Mouse (Mus musculus) layer of hippocampus, adult 9-11 months (tissue): ENCODE data around the gene Sema6d.

Source experiments
- DNase-seq: peaks from one replicate; pipeline ENCODE4 v3.0.0; 2022

The Sema6d gene

GRCm38 (mm10) chr2:124573734-124574133 is 484.0 kb downstream of the Sema6d start:
- no peak for DNase-seq

- DNase-seq, result no peak
Measured at GRCm38 (mm10) chr2:124576053-124576452, 486.3 kb downstream of the Sema6d start.

- DNase-seq, result no peak
Measured at GRCm38 (mm10) chr2:124583561-124583960, 493.8 kb downstream of the Sema6d start.

- no peak for DNase-seq
Measured at GRCm38 (mm10) chr2:124592750-124593149, 503.0 kb downstream of the Sema6d start.

- no peak for DNase-seq
Measured at GRCm38 (mm10) chr2:124599014-124599413, 509.2 kb downstream of the Sema6d start.

- no peak for DNase-seq
Measured at GRCm38 (mm10) chr2:124601702-124602378, 512.1 kb downstream of the Sema6d start.

- no peak for DNase-seq
Measured at GRCm38 (mm10) chr2:124602379-124602913, 512.7 kb downstream of the Sema6d start.

GRCm38 (mm10) chr2:124605341-124605740 is 515.6 kb downstream of the Sema6d start:
- no peak for DNase-seq

GRCm38 (mm10) chr2:124607986-124608385 is 518.2 kb downstream of the Sema6d start:
- DNase-seq, result no peak

- DNase-seq, result no peak
Measured at GRCm38 (mm10) chr2:124608546-124608945, 518.8 kb downstream of the Sema6d start.

GRCm38 (mm10) chr2:124609014-124609413 is 519.2 kb downstream of the Sema6d start:
- no peak for DNase-seq

- DNase-seq, result peak; percentile 86
Measured at GRCm38 (mm10) chr2:124609711-124610585, 520.2 kb downstream of the Sema6d start.

GRCm38 (mm10) chr2:124610586-124611105 is 520.9 kb downstream of the Sema6d start:
- no peak for DNase-seq

- no peak for DNase-seq
Measured at GRCm38 (mm10) chr2:124611226-124611625, 521.5 kb downstream of the Sema6d start.

- no peak for DNase-seq
Measured at GRCm38 (mm10) chr2:124612276-124612675, 522.5 kb downstream of the Sema6d start.

GRCm38 (mm10) chr2:124612727-124613510 is 523.1 kb downstream of the Sema6d start:
- no peak for DNase-seq

GRCm38 (mm10) chr2:124613671-124614210 is 524.0 kb downstream of the Sema6d start:
- no peak for DNase-seq

GRCm38 (mm10) chr2:124616746-124617145 is 527.0 kb downstream of the Sema6d start:
- no peak for DNase-seq

GRCm38 (mm10) chr2:124617440-124617839 is 527.7 kb downstream of the Sema6d start:
- DNase-seq, result no peak

GRCm38 (mm10) chr2:124618091-124618490 is 528.3 kb downstream of the Sema6d start:
- no peak for DNase-seq

- DNase-seq, result no peak
Measured at GRCm38 (mm10) chr2:124618526-124619219, 528.9 kb downstream of the Sema6d start.

- DNase-seq, result no peak
Measured at GRCm38 (mm10) chr2:124620470-124620869, 530.7 kb downstream of the Sema6d start.
